Mouse (Mus musculus) spleen, adult 2 months (tissue): ENCODE data around the gene Enpp1.

Experiments
- CTCF ChIP-seq: fragments of 200-500 bp; IDR thresholded peaks from 2 replicates; pipeline ENCODE4 v1.5.1; 2011; ENCODE audit warnings: mild to moderate bottlenecking, inconsistent platforms; ENCODE audit not compliant: insufficient read depth, insufficient read length, insufficient replicate concordance; ENCODE audit errors: extremely low read depth
- POLR2A ChIP-seq: fragments of 200-500 bp; IDR thresholded peaks from 2 replicates; pipeline ENCODE4 v1.6.1; 2011; ENCODE audit warnings: low read depth, low read length, inconsistent platforms

DNA sequence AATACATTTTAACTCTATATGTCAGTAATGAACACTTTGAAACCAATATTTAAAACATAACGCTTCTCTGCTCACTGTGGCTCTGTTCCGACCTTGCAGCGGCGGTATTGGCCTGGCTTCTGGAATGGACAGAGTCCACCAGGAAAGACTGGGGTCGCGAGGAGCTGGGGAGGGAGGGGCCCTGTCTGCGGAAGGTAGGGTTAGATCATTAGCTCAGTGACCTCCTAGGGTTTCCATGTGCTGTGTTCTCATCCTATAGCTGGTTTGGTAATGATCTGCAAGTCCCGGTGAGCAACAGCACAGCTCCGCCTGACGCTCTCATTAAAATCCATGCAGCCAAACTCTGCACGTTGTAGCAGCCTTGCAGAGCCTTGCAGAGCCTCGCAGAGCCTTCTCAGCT, 84.7 kb downstream of the Enpp1 start:
- TF ChIP-seq CTCF (no peak), POLR2A (no peak)
